Mouse (Mus musculus) limb, embryonic 15.5 days (tissue): ENCODE measurements at regions not wholly inside any gene's neighbourhood (a gene's known extent, or its start where the extent isn't known, plus 50 kb on each side); places are given as distances from the start of the nearest gene placed in this dataset.
"Not testable (repeated sequence)": the region's sequence is repeated elsewhere in the genome, so short reads cannot be mapped to it uniquely, and the experiment has no call there.

Experiments
- ATAC-seq: fragments of 200-750 bp; cut with Nextera tagmentation; 2 replicates; pipeline ENCODE4 v1.8.0; 2017; ENCODE audit warnings: low read depth, moderate TSS enrichment; ENCODE audit not compliant: insufficient number of reproducible peaks, low FRiP score, low TSS enrichment
- H3K27ac ChIP-seq: fragments of 300-500 bp; sonication (generic); 2 replicates; pipeline ENCODE4 v1.5.1; 2015; ENCODE audit warnings: moderate library complexity, mild to moderate bottlenecking, inconsistent platforms
- H3K27me3 ChIP-seq: fragments of 300-500 bp; sonication (generic); 2 replicates; pipeline ENCODE4 v1.6.1; 2015; ENCODE audit warnings: inconsistent platforms
- H3K36me3 ChIP-seq: fragments of 300-500 bp; sonication (generic); 2 replicates; pipeline ENCODE4 v1.6.1; 2015; ENCODE audit warnings: inconsistent platforms
- H3K4me1 ChIP-seq: fragments of 300-500 bp; sonication (generic); 2 replicates; pipeline ENCODE4 v1.6.1; 2015; ENCODE audit warnings: inconsistent platforms
- H3K4me2 ChIP-seq: fragments of 300-500 bp; sonication (generic); 2 replicates; pipeline ENCODE4 v1.6.1; 2015; ENCODE audit warnings: mild to moderate bottlenecking, inconsistent platforms
- H3K4me3 ChIP-seq: fragments of 300-500 bp; sonication (generic); 2 replicates; pipeline ENCODE4 v1.5.1; 2015; ENCODE audit warnings: mild to moderate bottlenecking, inconsistent platforms
- H3K9ac ChIP-seq: fragments of 300-500 bp; sonication (generic); 2 replicates; pipeline ENCODE4 v1.6.1; 2015; ENCODE audit warnings: inconsistent platforms
- H3K9me3 ChIP-seq: fragments of 300-500 bp; sonication (generic); 2 replicates; pipeline ENCODE4 v1.6.1; 2016; ENCODE audit warnings: inconsistent platforms
- WGBS: fragments of 180-500 bp; shearing (Covaris S2); methylation state at CpG from one replicate; pipeline ENCODE4 v1.1.7; 2015; 5-methylcytosine and 5-hydroxymethylcytosine counted together

GRCm38 (mm10) chr3:78949385-78949784 lies 336.9 kb downstream of the Rapgef2 start:
- H3K36me3 ChIP-seq, H3K4me2 ChIP-seq, H3K4me3 ChIP-seq, ATAC-seq, H3K4me1 ChIP-seq, H3K27ac ChIP-seq, H3K27me3 ChIP-seq, H3K9ac ChIP-seq, H3K9me3 ChIP-seq: not testable (repeated sequence)
- WGBS, result 70% methylated on average over 6 of the region's 7 CpGs

- no peak overlapping the region for H3K27ac ChIP-seq
- ATAC-seq, result no peak
- no peaks in the 10 kb centered on the region for H3K4me1 ChIP-seq
- H3K9me3 ChIP-seq, result no peaks in the 10 kb centered on the region
- H3K4me3 ChIP-seq, result no peak overlapping the region
- WGBS, result 88% methylated on average over 9 of the region's 9 CpGs
- no peaks in the 10 kb centered on the region for H3K36me3 ChIP-seq
- no peak overlapping the region for H3K9ac ChIP-seq
- H3K4me2 ChIP-seq, result no peak overlapping the region
- no peaks in the 10 kb centered on the region for H3K27me3 ChIP-seq
Observed at GRCm38 (mm10) chr3:78948700-78949099, 337.6 kb downstream of the Rapgef2 start.

GRCm38 (mm10) chr3:78948171-78948570 lies 338.1 kb downstream of the Rapgef2 start:
- ATAC-seq, result no peak
- Histone ChIP-seq H3K9ac (no peak overlapping the region), H3K9me3 (no peaks in the 10 kb centered on the region), H3K4me1 (no peaks in the 10 kb centered on the region), H3K27me3 (no peaks in the 10 kb centered on the region), H3K4me2 (no peak overlapping the region), H3K27ac (no peak overlapping the region), H3K36me3 (no peaks in the 10 kb centered on the region), H3K4me3 (no peak overlapping the region)
- WGBS, result 34% methylated on average over 8 of the region's 8 CpGs

GRCm38 (mm10) chr3:78947183-78947582 lies 339.1 kb downstream of the Rapgef2 start:
- Histone ChIP-seq H3K4me1 (no peaks in the 10 kb centered on the region), H3K27ac (no peak overlapping the region), H3K36me3 (no peaks in the 10 kb centered on the region), H3K9ac (no peak overlapping the region), H3K4me2 (no peak overlapping the region), H3K4me3 (no peak overlapping the region), H3K27me3 (no peaks in the 10 kb centered on the region), H3K9me3 (no peaks in the 10 kb centered on the region)
- 83% methylated on average over 9 of the region's 9 CpGs for WGBS
- ATAC-seq, result no peak

GRCm38 (mm10) chr3:78944185-78944584 lies 342.1 kb downstream of the Rapgef2 start:
- H3K27me3 ChIP-seq, result no peaks in the 10 kb centered on the region
- ATAC-seq, result no peak

GRCm38 (mm10) chr3:78932975-78933374 lies 353.3 kb downstream of the Rapgef2 start:
- no peaks in the 10 kb centered on the region for H3K4me1 ChIP-seq
- H3K27ac ChIP-seq, result no peak overlapping the region
- ATAC-seq, result no peak
- WGBS, result 81% methylated on average over 3 of the region's 3 CpGs
- no peak overlapping the region for H3K9ac ChIP-seq
- H3K4me3 ChIP-seq, result no peak overlapping the region
- no peak overlapping the region for H3K4me2 ChIP-seq
- no peaks in the 10 kb centered on the region for H3K9me3 ChIP-seq
- H3K36me3 ChIP-seq, result no peaks in the 10 kb centered on the region
- no peaks in the 10 kb centered on the region for H3K27me3 ChIP-seq

More at GRCm38 (mm10) chr3:78944185-78944584, 342.1 kb downstream of the Rapgef2 start:
- 73% methylated on average over 8 of the region's 8 CpGs for WGBS
- Histone ChIP-seq H3K4me1 (no peaks in the 10 kb centered on the region), H3K9ac (no peak overlapping the region), H3K9me3 (no peaks in the 10 kb centered on the region), H3K36me3 (no peaks in the 10 kb centered on the region), H3K27ac (no peak overlapping the region), H3K4me2 (no peak overlapping the region), H3K4me3 (no peak overlapping the region)

- Histone ChIP-seq H3K4me3 (no peak overlapping the region), H3K4me1 (0 out of 2 replicates have a peak, but pooled peaks cover 2% of the 10 kb centered on the region), H3K36me3 (no peaks in the 10 kb centered on the region), H3K27ac (no peak overlapping the region), H3K27me3 (no peaks in the 10 kb centered on the region), H3K4me2 (peak overlapping the region; percentile 43; the same call in 1 of the 2 replicates), H3K9ac (no peak overlapping the region), H3K9me3 (no peaks in the 10 kb centered on the region)
- WGBS, result 41% methylated on average over 6 of the region's 6 CpGs
- no peak for ATAC-seq
Observed at GRCm38 (mm10) chr3:78919850-78920249, 366.5 kb downstream of the Rapgef2 start.

GRCm38 (mm10) chr3:78919407-78919806 lies 366.9 kb downstream of the Rapgef2 start:
- Histone ChIP-seq H3K36me3 (no peaks in the 10 kb centered on the region), H3K9me3 (no peaks in the 10 kb centered on the region), H3K4me3 (peak overlapping the region; percentile 19; the same call in 1 of the 2 replicates), H3K4me1 (0 out of 2 replicates have a peak, but pooled peaks cover 2% of the 10 kb centered on the region), H3K27me3 (no peaks in the 10 kb centered on the region), H3K4me2 (peak overlapping the region; percentile 43), H3K9ac (no peak overlapping the region), H3K27ac (no peak overlapping the region; the same call in 1 of the 2 replicates)
- 15% methylated on average over 12 of the region's 12 CpGs for WGBS
- no peak for ATAC-seq

GRCm38 (mm10) chr3:78908196-78908844 lies 378.0 kb downstream of the Rapgef2 start:
- no peaks in the 10 kb centered on the region for H3K27me3 ChIP-seq
- no peaks in the 10 kb centered on the region for H3K4me1 ChIP-seq
- ATAC-seq, result no peak
- no peak overlapping the region for H3K9ac ChIP-seq
- H3K4me2 ChIP-seq, result no peak overlapping the region
- no peak overlapping the region for H3K4me3 ChIP-seq
- 50% methylated on average over 1 of the region's 1 CpGs for WGBS
- no peaks in the 10 kb centered on the region for H3K36me3 ChIP-seq
- H3K9me3 ChIP-seq, result no peaks in the 10 kb centered on the region
- H3K27ac ChIP-seq, result no peak overlapping the region

GRCm38 (mm10) chr3:78907778-78908177 lies 378.5 kb downstream of the Rapgef2 start:
- Histone ChIP-seq H3K9me3 (no peaks in the 10 kb centered on the region), H3K9ac (no peak overlapping the region), H3K27ac (no peak overlapping the region), H3K27me3 (no peaks in the 10 kb centered on the region), H3K4me3 (no peak overlapping the region), H3K4me1 (no peaks in the 10 kb centered on the region), H3K36me3 (no peaks in the 10 kb centered on the region), H3K4me2 (no peak overlapping the region)
- WGBS, result 89% methylated on average over 7 of the region's 7 CpGs
- ATAC-seq, result no peak

- WGBS, result 36% methylated on average over 4 of the region's 4 CpGs
Observed at GRCm38 (mm10) chr3:78901838-78902484, 384.4 kb downstream of the Rapgef2 start.

GRCm38 (mm10) chr3:78901016-78901837 lies 385.1 kb downstream of the Rapgef2 start:
- Histone ChIP-seq H3K27ac (no peak overlapping the region), H3K27me3 (no peaks in the 10 kb centered on the region), H3K4me2 (no peak overlapping the region), H3K9me3 (no peaks in the 10 kb centered on the region), H3K4me1 (peaks cover 13% of the 10 kb centered on the region), H3K4me3 (no peak overlapping the region), H3K9ac (no peak overlapping the region), H3K36me3 (no peaks in the 10 kb centered on the region)
- ATAC-seq, result no peak
- 47% methylated on average over 11 of the region's 11 CpGs for WGBS

More at GRCm38 (mm10) chr3:78901838-78902484, 384.4 kb downstream of the Rapgef2 start:
- 0 out of 2 replicates have a peak, but pooled peaks have one; percentile 40 for ATAC-seq
- no peak overlapping the region for H3K4me3 ChIP-seq
- H3K4me2 ChIP-seq, result no peak overlapping the region
- H3K9me3 ChIP-seq, result no peaks in the 10 kb centered on the region
- no peak overlapping the region for H3K9ac ChIP-seq
- H3K36me3 ChIP-seq, result no peaks in the 10 kb centered on the region
- peaks cover 13% of the 10 kb centered on the region for H3K4me1 ChIP-seq
- H3K27ac ChIP-seq, result no peak overlapping the region
- no peaks in the 10 kb centered on the region for H3K27me3 ChIP-seq
